Mouse (Mus musculus) olfactory bulb, adult 2 months (tissue): ENCODE data around the gene E030018B13Rik. TPM values are rescaled to one million over a fixed set of nuclear protein-coding genes. Genes with fewer than 3 reads are reported as not detected.

Experiments used
- H3K27ac ChIP-seq: fragments of 200-500 bp; 2 replicates; pipeline ENCODE4 v1.5.1; 2012; ENCODE audit warnings: low read depth, low read length; ENCODE audit not compliant: insufficient read depth
- H3K4me1 ChIP-seq: fragments of 200-500 bp; 2 replicates; pipeline ENCODE4 v1.6.1; 2012; ENCODE audit warnings: low read length; ENCODE audit not compliant: control insufficient read depth, insufficient read depth
- H3K4me3 ChIP-seq: fragments of 200-500 bp; 2 replicates; pipeline ENCODE4 v1.5.1; 2012; ENCODE audit warnings: mild to moderate bottlenecking, low read depth, low read length, moderate library complexity; ENCODE audit not compliant: insufficient read depth
- CTCF ChIP-seq: fragments of 200-500 bp; IDR thresholded peaks from 2 replicates; pipeline ENCODE4 v1.5.1; 2012; ENCODE audit warnings: low read depth, mild to moderate bottlenecking, low read length, moderate library complexity; ENCODE audit not compliant: insufficient read depth
- POLR2A ChIP-seq: fragments of 200-500 bp; IDR thresholded peaks from 2 replicates; pipeline ENCODE4 v1.6.1; 2012; ENCODE audit warnings: mild to moderate bottlenecking, low read depth, low read length, moderate library complexity; ENCODE audit not compliant: insufficient read depth
- WGBS: fragments of 180-500 bp; shearing (Covaris S2); methylation state at CpG from one replicate; pipeline ENCODE4 v1.1.7; 2018; 5-methylcytosine and 5-hydroxymethylcytosine counted together
- polyA plus RNA-seq: library from polyadenylated mRNA; stranded (reverse); fragments of >200 nt; gene quantifications from 2 replicates; pipeline ENCODE4 v1.2.4, GENCODE M21; 2012; ENCODE audit warnings: low replicate concordance; ENCODE audit not compliant: missing spikeins, insufficient read depth, insufficient read length

Gene E030018B13Rik
- polyA plus RNA-seq, 1 experiment, result not detected

DNA sequence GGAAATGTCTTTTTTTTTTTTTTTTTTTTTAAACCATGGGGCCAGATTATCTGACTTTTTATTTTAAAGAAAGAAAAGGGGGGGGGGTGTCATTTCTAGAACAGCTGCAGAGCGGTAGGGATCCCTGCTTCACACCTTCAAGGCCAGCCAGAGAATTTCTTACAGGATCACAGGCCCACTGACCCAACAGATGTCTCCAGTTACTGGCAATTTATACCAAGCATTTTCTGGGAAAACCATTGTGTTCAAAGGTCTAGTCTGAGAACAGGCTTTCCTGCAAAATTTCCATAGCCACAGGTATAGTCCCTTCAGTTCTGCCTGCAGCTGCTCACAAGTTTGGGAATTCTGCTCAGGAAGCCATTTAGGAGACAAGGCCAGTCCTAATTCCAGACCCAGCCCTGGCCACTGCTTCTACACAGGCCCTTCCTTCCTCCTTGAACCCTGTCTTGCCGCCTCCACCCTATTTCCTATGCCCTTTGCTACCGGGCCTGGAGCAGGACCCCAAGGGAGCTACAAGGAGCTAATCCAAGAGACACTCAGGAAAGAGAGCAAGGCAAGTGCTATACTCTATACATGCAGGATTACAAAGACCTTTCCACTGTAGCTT, 13.9 kb upstream of the E030018B13Rik start:
- no peak overlapping the region for H3K27ac ChIP-seq
- H3K4me3 ChIP-seq, result no peak overlapping the region
- TF ChIP-seq CTCF (no peak), POLR2A (no peak)
- H3K4me1 ChIP-seq, result peaks cover 35% of the 10 kb centered on the region
- 55% methylated on average over 3 of the region's 3 CpGs for WGBS

DNA sequence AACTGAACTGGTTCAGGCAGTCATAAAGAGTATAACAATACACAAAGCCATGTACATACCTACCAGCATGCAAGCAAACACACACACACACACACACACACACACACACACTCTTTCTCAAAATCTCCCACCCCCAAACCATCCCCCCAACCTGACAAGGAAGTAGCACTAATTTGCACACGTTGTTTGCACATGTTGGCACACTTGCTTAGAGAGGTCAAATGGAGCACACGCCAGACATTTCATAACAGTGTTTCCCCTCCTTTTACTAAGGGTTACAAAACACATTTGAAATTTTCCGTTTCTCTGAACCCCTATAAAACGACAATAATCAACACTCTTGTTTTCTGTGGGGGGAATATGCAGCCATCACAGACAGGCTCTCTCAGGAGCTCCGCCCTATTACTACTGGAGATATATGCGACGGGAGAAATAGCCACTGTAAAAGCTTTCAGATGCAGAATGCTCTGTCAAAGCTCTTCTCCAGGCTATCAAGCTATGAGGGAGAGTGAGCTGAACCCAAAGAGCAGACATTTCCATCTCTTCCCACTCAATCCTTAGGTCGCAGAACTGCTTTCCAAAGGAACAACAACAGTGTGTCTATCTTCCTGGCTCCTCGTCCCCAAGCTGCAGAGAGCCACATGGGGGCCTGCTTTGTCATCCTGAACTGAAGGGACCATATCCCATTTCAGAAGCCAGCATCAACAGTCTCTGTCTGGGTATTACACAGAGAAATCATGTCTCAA, 12.8 kb upstream of the E030018B13Rik start:
- Histone ChIP-seq H3K4me3 (no peak overlapping the region), H3K4me1 (peaks cover 36% of the 10 kb centered on the region), H3K27ac (no peak overlapping the region)
- TF ChIP-seq POLR2A, result no peak
- no peak for TF ChIP-seq CTCF
- 42% methylated on average over 9 of the region's 9 CpGs for WGBS

DNA sequence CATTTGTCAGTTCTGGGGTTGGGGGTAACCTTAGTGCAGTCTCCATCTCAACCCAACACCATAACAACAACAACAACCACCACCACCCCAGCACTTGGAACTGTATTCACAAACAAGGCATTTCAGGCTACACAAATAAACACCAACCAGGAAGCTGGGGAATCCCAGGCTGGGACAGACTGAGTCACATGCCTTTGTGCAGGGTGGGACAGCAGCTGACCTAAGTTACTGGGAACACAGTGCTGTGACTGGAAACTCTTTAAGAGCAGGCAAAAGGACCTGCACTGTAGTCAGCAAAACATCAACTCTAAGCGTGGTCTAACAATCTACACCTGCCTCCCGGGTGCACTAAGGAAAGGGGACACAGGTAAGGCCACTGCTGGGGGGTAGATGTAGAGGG, 11.5 kb upstream of the E030018B13Rik start:
- Histone ChIP-seq H3K27ac (no peak overlapping the region), H3K4me3 (no peak overlapping the region), H3K4me1 (peaks cover 37% of the 10 kb centered on the region)
- TF ChIP-seq POLR2A (no peak), CTCF (no peak)
- WGBS, result 88% methylated on average over 2 of the region's 2 CpGs

DNA sequence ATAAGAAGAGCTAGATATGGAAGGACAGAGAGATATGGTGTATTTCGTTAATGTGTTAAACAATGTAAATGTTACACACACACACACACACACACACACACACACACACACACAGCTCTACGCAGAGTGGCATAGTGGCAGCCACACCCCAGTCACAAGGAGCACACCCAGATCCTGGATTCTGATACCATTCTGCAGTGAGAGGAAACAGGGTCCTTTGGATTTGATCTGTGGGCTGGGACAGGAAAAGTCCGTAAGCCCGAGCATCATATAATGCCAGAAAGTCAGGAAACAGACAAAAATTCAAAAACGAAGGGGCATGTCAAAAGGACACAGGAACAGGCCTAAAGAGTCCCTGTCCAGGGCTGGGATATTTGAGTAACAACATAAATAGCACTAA, 11.0 kb upstream of the E030018B13Rik start:
- peaks cover 38% of the 10 kb centered on the region for H3K4me1 ChIP-seq
- TF ChIP-seq POLR2A, result no peak
- TF ChIP-seq CTCF, result no peak
- no peak overlapping the region for H3K4me3 ChIP-seq
- 82% methylated on average over 5 of the region's 5 CpGs for WGBS
- H3K27ac ChIP-seq, result no peak overlapping the region

DNA sequence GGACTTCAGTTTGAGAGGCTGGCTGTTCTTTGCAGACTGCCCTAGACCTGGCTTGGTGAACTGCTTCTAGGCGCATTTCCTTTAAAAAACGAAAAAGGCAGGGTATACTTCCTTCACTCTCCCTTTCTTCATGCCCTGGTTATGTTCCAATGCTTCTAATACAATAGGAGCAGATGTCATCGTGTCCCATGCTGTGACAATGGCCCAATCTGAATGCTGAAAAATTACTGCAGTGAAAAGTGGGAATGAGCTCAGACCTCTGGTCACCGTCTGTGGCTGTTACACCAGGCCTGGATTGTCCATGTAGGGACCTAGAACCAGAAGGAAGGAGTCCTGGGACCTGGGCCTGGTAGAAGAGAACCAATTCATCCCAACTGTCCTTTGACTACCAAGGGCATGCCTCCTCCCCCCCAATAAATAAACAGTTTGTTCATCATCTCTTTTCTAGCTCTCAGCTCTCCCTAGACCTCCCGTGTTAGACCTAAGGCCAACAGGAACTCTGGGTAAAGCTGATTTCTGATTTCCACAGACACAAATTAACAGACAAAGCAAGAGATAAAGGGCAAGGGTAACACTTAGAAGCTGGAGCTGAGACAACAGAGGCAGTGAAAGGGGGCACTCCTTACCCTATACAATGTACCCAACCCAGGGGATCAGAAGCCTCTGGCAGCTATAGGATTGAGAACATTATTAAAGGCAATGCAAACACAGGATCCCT, 8.7 kb upstream of the E030018B13Rik start:
- WGBS, result 58% methylated on average over 5 of the region's 5 CpGs

DNA sequence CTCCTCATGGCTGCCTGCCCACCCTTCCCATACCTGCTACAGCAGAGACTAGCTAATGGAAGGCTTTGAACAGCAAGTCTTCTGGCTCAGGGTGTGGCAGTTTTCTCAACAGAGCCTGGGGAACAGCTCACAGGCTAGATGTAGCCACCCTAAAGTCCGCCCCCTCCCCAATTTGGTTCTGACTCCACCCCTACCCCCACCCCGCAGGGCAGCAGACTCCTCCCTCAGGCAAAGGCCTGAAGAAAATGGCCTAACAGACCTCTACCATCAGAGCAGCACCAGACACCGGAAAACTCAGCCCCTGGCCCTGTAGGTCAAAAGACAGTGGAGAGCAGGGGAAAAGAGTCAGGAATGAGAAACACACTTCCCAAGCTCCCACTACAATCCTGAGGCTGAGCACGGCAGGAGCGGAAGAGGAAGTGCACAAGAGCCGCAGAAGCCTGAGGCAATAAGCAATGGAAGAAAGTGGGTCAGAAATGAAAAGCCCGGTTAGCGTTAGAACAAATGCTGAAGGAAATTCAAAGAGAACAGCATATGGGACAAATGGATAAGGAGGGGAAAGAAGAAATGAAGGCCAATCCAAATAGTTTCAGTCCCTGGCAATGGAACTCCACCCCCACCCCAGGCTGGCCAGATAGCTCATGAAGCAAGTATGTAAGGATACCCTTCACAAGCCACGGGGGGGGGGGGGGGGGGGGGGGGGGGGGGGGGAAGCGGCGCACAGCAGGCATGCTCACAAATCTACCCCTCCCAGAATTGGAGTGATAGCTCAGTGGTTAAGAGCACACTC, 8.0 kb upstream of the E030018B13Rik start:
- WGBS, result 30% methylated on average over 9 of the region's 11 CpGs
- Histone ChIP-seq H3K4me1 (peaks cover 42% of the 10 kb centered on the region), H3K27ac (0 out of 2 replicates have a peak overlapping the region, but pooled peaks have one; percentile 21), H3K4me3 (no peak overlapping the region)
- no peak for TF ChIP-seq CTCF
- no peak for TF ChIP-seq POLR2A

More for the DNA sequence above, 8.7 kb upstream of the E030018B13Rik start:
- no peak overlapping the region for H3K4me3 ChIP-seq
- no peak for TF ChIP-seq CTCF
- no peak for TF ChIP-seq POLR2A
- H3K4me1 ChIP-seq, result peaks cover 39% of the 10 kb centered on the region
- H3K27ac ChIP-seq, result no peak overlapping the region

DNA sequence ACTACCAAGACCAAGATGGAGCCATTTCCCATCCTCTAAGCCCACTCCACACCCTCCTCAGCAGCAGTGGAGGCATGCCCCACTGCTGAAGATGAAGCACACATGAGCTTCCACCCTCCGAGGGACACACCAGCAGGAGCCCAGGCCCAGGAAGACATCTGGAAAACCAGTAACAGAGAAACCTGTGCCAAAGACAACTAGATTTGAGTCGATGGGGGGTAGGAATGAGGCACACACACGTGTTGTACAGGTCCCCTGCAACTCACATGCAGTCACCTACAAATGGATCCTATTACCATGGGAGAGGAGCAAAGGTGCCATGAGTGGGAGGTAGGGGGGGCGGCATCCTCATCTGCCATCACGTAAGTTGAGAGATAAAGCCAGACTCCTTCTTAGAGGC, 6.4 kb upstream of the E030018B13Rik start:
- Histone ChIP-seq H3K4me3 (no peak overlapping the region), H3K27ac (peak overlapping the region; percentile 39; the same call in 1 of the 2 replicates), H3K4me1 (peaks cover 51% of the 10 kb centered on the region)
- WGBS, result 57% methylated on average over 5 of the region's 5 CpGs
- no peak for TF ChIP-seq CTCF
- no peak for TF ChIP-seq POLR2A

DNA sequence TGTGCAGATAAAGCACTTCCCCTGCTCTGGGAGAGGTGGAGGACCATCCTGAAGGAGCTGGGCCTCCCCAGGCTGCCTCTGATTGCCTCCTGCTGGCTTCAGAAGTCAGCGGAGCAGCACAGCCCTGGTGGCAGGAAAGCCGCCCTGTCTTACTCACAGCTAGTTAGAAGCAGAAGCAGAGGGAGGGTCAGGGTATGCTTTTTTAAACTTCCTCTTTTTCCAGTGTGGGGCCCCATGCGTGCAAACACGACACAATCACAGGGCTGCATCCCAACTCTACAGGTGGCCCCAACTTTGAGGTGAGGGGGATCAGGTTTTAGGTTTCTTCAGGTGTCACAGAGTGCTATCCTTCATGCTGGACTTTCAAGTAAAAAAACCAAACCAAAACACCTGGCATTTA, 5.7 kb upstream of the E030018B13Rik start:
- H3K4me1 ChIP-seq, result peaks cover 51% of the 10 kb centered on the region
- H3K4me3 ChIP-seq, result no peak overlapping the region
- peak overlapping the region; percentile 81 for H3K27ac ChIP-seq
- WGBS, result 32% methylated on average over 4 of the region's 4 CpGs
- no peak for TF ChIP-seq CTCF

DNA sequence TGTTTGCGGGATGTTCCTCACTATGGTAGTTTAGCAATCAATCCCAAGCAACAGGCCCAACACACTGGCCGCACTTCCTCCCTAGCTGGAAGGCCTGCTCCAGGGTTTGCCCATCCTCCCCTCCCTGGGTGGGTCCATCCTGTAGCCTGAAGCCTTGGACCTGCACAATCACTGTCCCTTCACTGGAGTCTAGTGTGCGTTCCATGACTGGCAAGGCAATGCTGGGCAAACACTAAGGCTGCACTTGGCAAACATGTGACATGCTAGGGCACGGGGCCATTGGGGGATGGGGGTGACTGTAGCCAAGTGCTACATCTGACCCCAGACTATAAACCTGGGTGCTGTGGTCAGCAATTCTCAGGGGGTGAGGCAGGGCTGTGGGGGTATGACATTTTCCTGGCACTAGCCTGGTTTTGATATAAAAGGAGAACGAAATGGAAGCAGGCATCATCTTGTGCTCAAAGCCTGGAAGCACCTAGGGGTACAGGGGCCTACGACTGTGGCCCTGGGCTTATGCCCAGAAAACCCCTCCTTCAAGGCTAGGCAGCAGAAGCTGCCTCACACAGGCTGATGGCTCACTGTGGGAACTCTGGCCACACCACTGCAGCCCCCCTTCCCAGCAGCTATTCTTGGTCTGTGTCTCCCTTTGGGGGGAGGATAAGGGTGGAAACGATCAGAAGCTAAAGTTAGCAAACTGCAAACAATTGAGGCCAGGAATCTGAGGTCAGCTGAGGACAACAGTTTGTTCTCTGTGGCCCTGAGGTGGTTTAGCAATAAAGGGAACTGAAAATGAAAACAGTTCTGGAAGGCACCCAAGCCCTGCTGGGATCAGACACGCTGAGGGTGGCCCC, 5.0 kb upstream of the E030018B13Rik start:
- Histone ChIP-seq H3K27ac (peak overlapping the region; percentile 81), H3K4me3 (no peak overlapping the region), H3K4me1 (peaks cover 52% of the 10 kb centered on the region)
- TF ChIP-seq CTCF (no peak), POLR2A (no peak)
- 30% methylated on average over 8 of the region's 8 CpGs for WGBS
